Mouse (Mus musculus): ENCODE measurements at regions not wholly inside any gene's neighbourhood (a gene's known extent, or its start where the extent isn't known, plus 50 kb on each side); places are given as distances from the start of the nearest gene placed in this dataset.

- no peak for TF ChIP-seq CTCF (conservative IDR thresholded peaks at IDR 0.05; ENCODE audit: low read length)
- TF ChIP-seq NANOG (IDR thresholded peaks at IDR 0.05; ENCODE audit: borderline replicate concordance, low read length) = no peak
- no peak for TF ChIP-seq POU5F1 (IDR thresholded peaks at IDR 0.05; ENCODE audit: borderline replicate concordance, low read length)
Observed at GRCm38 (mm10) chr3:23216754-23217153, 1140.3 kb downstream of the Tbl1xr1 start.

All from E14TG2a.4 (cell line).